Mouse (Mus musculus) midbrain, embryonic 13.5 days (tissue): ENCODE data around the gene Acad10. TPM values are rescaled to one million over a fixed set of nuclear protein-coding genes. Genes with fewer than 3 reads are reported as not detected.
"Not testable (repeated sequence)": the region's sequence is repeated elsewhere in the genome, so short reads cannot be mapped to it uniquely, and the experiment has no call there.

ENCODE experiments used
- ATAC-seq: fragments of 200-750 bp; cut with Nextera tagmentation; 2 replicates; pipeline ENCODE4 v1.8.0; 2017; ENCODE audit warnings: mild to moderate bottlenecking, moderate TSS enrichment, moderate library complexity
- H3K27ac ChIP-seq: fragments of 300-500 bp; sonication (generic); 2 replicates; pipeline ENCODE4 v1.5.1; 2015; ENCODE audit warnings: inconsistent platforms, mild to moderate bottlenecking, moderate library complexity
- H3K27me3 ChIP-seq: fragments of 300-500 bp; sonication (generic); 2 replicates; pipeline ENCODE4 v1.6.1; 2015; ENCODE audit warnings: mild to moderate bottlenecking, inconsistent platforms
- H3K36me3 ChIP-seq: fragments of 300-500 bp; sonication (generic); 2 replicates; pipeline ENCODE4 v1.6.1; 2015; ENCODE audit warnings: mild to moderate bottlenecking, inconsistent platforms
- H3K4me1 ChIP-seq: fragments of 300-500 bp; sonication (generic); replicated peaks from 2 replicates; pipeline ENCODE4 v1.6.1; 2015; ENCODE audit warnings: inconsistent platforms
- H3K4me2 ChIP-seq: fragments of 300-500 bp; sonication (generic); replicated peaks from 2 replicates; pipeline ENCODE4 v1.6.1; 2015; ENCODE audit warnings: moderate library complexity, mild to moderate bottlenecking, inconsistent platforms
- H3K4me3 ChIP-seq: fragments of 300-500 bp; sonication (generic); replicated peaks from 2 replicates; pipeline ENCODE4 v1.5.1; 2015; ENCODE audit warnings: mild to moderate bottlenecking, inconsistent platforms
- H3K9ac ChIP-seq: fragments of 300-500 bp; sonication (generic); replicated peaks from 2 replicates; pipeline ENCODE4 v1.6.1; 2015; ENCODE audit warnings: mild to moderate bottlenecking, inconsistent platforms
- H3K9me3 ChIP-seq: fragments of 300-500 bp; sonication (generic); 2 replicates; pipeline ENCODE4 v1.6.1; 2016; ENCODE audit warnings: mild to moderate bottlenecking, inconsistent platforms
- WGBS: fragments of 180-500 bp; shearing (Covaris S2); methylation state at CpG from one replicate; pipeline ENCODE4 v1.1.7; 2015; 5-methylcytosine and 5-hydroxymethylcytosine counted together
- polyA plus RNA-seq: library from polyadenylated mRNA; unstranded; fragments of >200 nt; fragmentation: Nextera tagmentation; extraction: Ambion mirVana; gene quantifications from 2 replicates; pipeline ENCODE4 v1.2.1, GENCODE M21; 2015

The Acad10 gene
- polyA plus RNA-seq, 1 experiment from 2014 or later: 2.3 TPM

DNA sequence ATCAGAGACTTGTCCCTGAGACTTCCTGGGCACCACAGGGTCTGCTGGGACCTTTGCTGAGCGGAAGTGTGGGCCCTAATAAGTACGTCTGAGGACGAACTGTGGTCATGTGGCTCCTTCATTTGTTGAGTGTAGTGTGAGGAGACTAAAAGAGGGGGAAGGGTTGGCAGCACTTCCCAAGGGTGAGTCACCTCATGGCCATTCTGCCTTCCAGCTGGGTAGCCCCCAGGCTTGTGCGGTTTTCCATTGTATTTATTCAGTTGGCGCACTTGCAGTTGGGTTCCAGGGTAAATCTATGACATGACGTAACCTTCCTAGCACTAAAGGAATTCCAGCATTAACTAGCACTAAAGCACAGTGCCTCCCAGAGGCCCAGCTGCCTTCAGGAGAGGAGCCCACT is 25.2 kb upstream of the Acad10 start:
- Histone ChIP-seq H3K4me2 (no peak overlapping the region), H3K4me1 (no peaks in the 10 kb centered on the region), H3K36me3 (peaks cover 70% of the 10 kb centered on the region), H3K9ac (no peak overlapping the region), H3K27me3 (no peaks in the 10 kb centered on the region), H3K9me3 (no peaks in the 10 kb centered on the region), H3K27ac (no peak overlapping the region), H3K4me3 (no peak overlapping the region)
- WGBS: 93% methylated on average over 6 of the region's 6 CpGs
- no peak for ATAC-seq

DNA sequence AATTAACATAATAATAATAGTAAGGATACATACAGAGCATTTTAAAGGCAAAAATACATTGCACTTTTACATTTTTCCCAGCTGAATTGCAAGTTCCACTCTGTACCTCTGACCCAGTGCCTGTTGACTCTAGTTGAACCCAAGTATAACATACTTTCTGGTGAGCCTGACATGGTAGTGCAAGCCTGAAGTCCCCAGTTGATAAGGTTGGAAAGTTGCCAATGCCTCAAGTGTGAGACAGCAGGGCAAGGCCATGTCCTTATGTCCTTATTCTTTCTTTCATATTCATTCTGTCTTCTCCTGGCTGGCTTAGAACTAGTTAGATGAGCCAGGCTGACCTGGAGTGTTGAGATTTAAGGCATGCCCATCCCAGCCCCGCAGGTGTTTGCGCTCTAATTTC is 21.9 kb upstream of the Acad10 start:
- no peaks in the 10 kb centered on the region for H3K9me3 ChIP-seq
- H3K4me1 ChIP-seq: no peaks in the 10 kb centered on the region
- H3K36me3 ChIP-seq: peaks cover 99% of the 10 kb centered on the region
- no peaks in the 10 kb centered on the region for H3K27me3 ChIP-seq
- no peak for ATAC-seq
- H3K4me2 ChIP-seq: no peak overlapping the region
- no peak overlapping the region for H3K27ac ChIP-seq
- 94% methylated on average over 2 of the region's 2 CpGs for WGBS
- H3K9ac ChIP-seq: no peak overlapping the region
- H3K4me3 ChIP-seq: no peak overlapping the region

DNA sequence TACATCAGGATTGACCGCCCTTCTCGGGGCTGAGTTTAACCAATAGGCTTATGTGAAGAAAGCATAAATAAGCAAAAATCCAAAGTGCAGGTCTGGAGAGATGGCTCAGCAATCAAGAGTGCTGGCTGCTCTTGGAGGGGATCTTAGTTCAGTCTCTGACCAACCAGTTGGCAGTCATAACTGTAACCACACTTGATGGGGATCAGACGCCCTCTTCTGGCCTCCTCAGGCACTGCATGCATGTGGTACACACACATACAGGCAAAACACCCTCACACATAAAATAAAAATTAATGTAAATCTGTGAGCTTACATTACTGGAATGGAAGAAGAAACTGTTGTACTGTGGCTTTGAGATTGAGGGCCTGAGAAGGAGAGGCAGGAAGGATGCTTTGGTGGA is 10.1 kb upstream of the Acad10 start:
- Histone ChIP-seq H3K4me3 (no peak overlapping the region), H3K4me2 (no peak overlapping the region), H3K27ac (no peak overlapping the region), H3K36me3 (peaks cover 84% of the 10 kb centered on the region), H3K9me3 (no peaks in the 10 kb centered on the region), H3K27me3 (no peaks in the 10 kb centered on the region), H3K4me1 (no peaks in the 10 kb centered on the region), H3K9ac (no peak overlapping the region)
- 79% methylated on average over 3 of the region's 3 CpGs for WGBS
- ATAC-seq: no peak

DNA sequence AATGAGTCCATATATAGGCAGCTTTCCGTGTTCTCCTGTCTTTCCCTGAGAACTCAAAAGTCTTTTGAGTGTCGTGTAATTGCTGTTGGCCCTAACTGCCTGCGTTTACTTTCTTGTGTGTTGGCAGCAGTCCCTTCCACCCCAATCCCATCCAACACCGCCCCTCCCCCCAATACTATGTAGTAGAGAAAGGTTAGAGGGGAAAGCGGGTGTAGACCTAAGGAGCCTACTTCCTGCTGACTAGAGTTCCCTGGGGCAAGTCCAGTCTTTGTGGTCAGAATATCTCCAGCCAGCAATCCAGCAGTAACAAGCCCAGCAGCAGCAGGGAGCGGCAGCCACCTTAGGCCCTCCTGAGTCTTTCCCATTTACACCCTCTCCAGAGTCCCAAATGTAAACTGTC is 8.1 kb upstream of the Acad10 start:
- Histone ChIP-seq H3K27ac (no peak overlapping the region), H3K4me3 (no peak overlapping the region), H3K9me3 (no peaks in the 10 kb centered on the region), H3K27me3 (no peaks in the 10 kb centered on the region), H3K4me1 (no peaks in the 10 kb centered on the region), H3K36me3 (peaks cover 83% of the 10 kb centered on the region), H3K4me2 (no peak overlapping the region), H3K9ac (no peak overlapping the region)
- WGBS: 85% methylated on average over 6 of the region's 6 CpGs
- no peak for ATAC-seq

DNA sequence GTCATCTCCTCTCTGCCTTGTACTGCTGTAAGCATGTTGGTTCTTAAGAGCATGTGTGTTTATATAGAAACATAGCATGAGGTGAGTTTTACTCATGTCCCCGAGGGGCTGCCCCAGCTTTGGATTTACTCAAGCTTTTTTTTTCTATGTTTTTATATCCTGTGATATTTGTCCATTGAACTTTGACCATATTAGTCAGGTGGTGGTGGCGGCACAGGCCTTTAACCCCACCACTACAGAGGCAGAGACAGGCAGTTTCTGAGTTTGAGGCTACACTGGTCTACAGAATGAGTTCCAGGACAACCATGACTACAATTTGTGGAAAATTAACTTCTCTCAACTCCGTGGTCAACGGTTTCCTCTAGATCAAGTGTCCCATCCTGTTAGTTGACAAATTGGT is 6.8 kb upstream of the Acad10 start:
- Histone ChIP-seq H3K36me3 (peaks cover 82% of the 10 kb centered on the region), H3K9ac (no peak overlapping the region), H3K9me3 (no peaks in the 10 kb centered on the region), H3K27me3 (no peaks in the 10 kb centered on the region), H3K4me2 (no peak overlapping the region), H3K27ac (no peak overlapping the region), H3K4me3 (no peak overlapping the region), H3K4me1 (peaks cover 6% of the 10 kb centered on the region)
- WGBS: 96% methylated on average over 4 of the region's 4 CpGs
- ATAC-seq: no peak

DNA sequence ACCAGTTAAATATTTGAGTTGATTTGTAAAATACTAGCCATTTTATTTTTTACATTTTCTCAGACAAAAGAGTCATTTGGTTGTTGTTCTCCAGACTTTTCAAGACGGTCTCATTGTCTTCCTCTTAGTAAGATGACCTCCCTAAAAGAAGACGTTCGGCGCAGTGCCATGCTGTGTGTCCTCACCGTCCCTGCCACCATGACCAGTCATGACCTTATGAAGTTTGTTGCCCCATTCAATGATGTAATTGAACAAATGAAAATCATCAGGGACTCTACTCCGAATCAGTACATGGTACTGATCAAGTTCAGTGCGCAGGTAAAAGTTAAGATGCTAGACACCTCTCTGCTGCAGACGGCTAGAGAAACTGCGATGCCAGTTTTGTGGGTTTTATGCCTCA is 4.7 kb upstream of the Acad10 start:
- Histone ChIP-seq H3K36me3 (peaks cover 64% of the 10 kb centered on the region), H3K4me2 (no peak overlapping the region), H3K27me3 (no peaks in the 10 kb centered on the region), H3K9ac (no peak overlapping the region), H3K4me1 (peaks cover 17% of the 10 kb centered on the region), H3K4me3 (no peak overlapping the region), H3K9me3 (no peaks in the 10 kb centered on the region), H3K27ac (no peak overlapping the region)
- WGBS: 97% methylated on average over 9 of the region's 9 CpGs
- ATAC-seq: no peak

DNA sequence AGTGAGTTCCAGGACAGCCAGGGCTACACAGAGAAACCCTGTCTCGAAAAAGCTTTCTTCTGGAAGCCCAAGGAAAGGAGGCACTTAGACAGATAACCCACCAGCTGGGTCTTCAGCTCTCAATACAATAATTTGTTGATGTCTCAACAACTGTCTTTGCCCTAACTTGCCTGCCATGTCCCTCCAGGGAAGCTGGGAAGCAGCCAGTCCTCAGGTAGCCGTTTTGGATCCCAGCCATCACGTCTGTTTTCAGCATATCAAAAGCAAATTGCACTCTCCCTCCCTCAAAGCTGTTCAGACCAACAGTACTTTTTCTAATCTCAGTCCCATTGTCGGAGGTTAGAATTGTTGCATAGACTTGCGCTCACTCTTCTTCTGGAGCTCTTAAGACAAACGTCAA is 3.8 kb upstream of the Acad10 start:
- no peak overlapping the region for H3K27ac ChIP-seq
- no peak overlapping the region for H3K4me2 ChIP-seq
- H3K4me1 ChIP-seq: peaks cover 22% of the 10 kb centered on the region
- H3K27me3 ChIP-seq: no peaks in the 10 kb centered on the region
- peaks cover 57% of the 10 kb centered on the region for H3K36me3 ChIP-seq
- H3K9me3 ChIP-seq: no peaks in the 10 kb centered on the region
- no peak overlapping the region for H3K4me3 ChIP-seq
- no peak overlapping the region for H3K9ac ChIP-seq
- 91% methylated on average over 6 of the region's 6 CpGs for WGBS
- ATAC-seq: no peak

DNA sequence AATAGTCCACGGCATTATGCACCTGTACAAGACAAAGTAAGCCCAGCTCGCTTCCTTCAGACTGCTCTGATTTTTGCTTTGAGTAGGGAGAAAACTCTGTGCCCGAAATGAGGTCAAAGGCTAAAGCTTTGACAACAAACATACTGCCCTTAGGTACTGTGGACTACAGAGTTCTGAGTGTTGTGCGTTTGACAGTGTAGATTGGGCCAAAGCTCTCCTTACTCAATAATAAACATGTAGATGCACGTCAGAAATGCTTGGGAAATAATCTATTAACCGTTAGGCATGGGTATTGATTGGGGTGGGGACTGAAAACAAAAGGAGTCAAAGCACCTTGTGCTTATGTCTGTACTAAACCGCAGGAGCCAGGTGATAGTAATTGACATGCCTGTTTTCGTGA is 3.1 kb upstream of the Acad10 start:
- Histone ChIP-seq H3K4me3 (no peak overlapping the region), H3K4me1 (peaks cover 22% of the 10 kb centered on the region), H3K36me3 (peaks cover 51% of the 10 kb centered on the region), H3K4me2 (no peak overlapping the region), H3K9ac (no peak overlapping the region), H3K27ac (no peak overlapping the region), H3K9me3 (no peaks in the 10 kb centered on the region), H3K27me3 (no peaks in the 10 kb centered on the region)
- WGBS: 91% methylated on average over 8 of the region's 8 CpGs
- ATAC-seq: no peak

DNA sequence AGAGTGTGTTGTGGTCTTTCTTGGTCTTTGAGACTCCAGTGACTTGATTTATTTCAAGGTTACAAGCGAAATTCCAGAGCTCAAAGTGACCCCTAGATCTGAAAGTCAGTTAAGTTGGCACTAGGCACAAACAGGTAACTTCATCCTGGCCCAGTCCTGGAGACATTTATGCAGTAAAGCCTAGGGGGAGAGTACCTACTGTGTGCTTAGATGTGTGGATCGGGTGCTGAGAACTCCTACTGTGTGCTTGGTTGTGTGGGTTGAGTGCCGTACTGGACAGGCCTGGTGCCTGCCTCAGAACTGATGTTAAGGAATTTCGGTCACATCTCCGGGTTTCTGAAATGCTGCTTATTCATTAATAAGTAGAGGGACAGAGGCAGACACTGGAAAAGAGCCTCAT is 1.2 kb upstream of the Acad10 start:
- ATAC-seq: no peak
- Histone ChIP-seq H3K4me1 (peaks cover 22% of the 10 kb centered on the region), H3K9ac (peak overlapping the region; percentile 96), H3K27me3 (no peaks in the 10 kb centered on the region), H3K9me3 (no peaks in the 10 kb centered on the region), H3K27ac (no peak overlapping the region), H3K4me3 (peak overlapping the region; percentile 96), H3K36me3 (peaks cover 37% of the 10 kb centered on the region), H3K4me2 (peak overlapping the region; percentile 71)
- 90% methylated on average over 5 of the region's 5 CpGs for WGBS

DNA sequence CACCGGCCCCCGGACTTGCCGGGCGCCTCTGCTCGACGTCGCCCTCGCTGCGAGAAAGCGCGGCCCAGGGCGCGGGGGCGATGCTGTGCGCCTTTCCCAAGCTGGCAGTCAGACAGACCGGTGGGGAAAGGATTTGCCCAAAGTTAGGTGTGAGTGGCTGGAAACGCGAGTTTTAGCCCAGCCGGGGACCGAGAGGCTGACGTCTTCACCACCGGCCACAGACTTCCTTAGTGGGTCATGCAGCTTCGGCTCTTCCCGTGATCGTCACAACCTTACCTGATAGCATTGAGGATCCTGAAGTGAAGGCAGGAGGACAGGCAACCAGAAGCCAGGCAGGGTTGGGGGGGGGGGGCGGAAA is 562 bp upstream of the Acad10 start:
- Histone ChIP-seq H3K36me3 (peaks cover 30% of the 10 kb centered on the region), H3K9me3 (no peaks in the 10 kb centered on the region), H3K9ac (peak overlapping the region; percentile 96), H3K4me1 (peaks cover 22% of the 10 kb centered on the region), H3K4me3 (peak overlapping the region; percentile 96), H3K4me2 (peak overlapping the region; percentile 71), H3K27ac (peak overlapping the region; percentile 74), H3K27me3 (no peaks in the 10 kb centered on the region)
- 1% methylated on average over 26 of the region's 26 CpGs for WGBS
- peak; percentile 69; the same call in 1 of the 2 replicates for ATAC-seq

DNA sequence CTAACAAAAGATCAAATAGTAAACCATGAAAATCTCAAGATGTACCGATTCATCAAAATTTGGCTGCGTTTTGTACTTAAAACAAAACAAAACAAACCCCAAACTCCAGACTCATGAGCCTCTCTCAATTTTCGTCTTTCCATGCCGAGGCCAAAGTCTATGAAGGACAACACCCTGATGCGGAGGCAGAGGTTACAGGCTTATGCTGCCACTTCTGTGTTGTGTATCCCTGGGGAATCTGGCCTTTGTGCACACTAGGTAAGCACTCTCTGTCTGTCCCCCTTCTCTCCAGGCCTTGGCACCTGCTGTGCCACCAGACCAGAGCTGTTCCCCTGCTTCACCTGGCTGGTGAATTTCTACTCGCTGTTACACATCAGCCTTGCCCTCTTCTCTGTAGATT is 2.7 kb downstream of the Acad10 start:
- WGBS: 89% methylated on average over 6 of the region's 6 CpGs
- peaks cover 22% of the 10 kb centered on the region for H3K4me1 ChIP-seq
- H3K4me2 ChIP-seq, H3K36me3 ChIP-seq, H3K9me3 ChIP-seq, H3K27ac ChIP-seq, ATAC-seq, H3K27me3 ChIP-seq, H3K9ac ChIP-seq, H3K4me3 ChIP-seq: not testable (repeated sequence)

DNA sequence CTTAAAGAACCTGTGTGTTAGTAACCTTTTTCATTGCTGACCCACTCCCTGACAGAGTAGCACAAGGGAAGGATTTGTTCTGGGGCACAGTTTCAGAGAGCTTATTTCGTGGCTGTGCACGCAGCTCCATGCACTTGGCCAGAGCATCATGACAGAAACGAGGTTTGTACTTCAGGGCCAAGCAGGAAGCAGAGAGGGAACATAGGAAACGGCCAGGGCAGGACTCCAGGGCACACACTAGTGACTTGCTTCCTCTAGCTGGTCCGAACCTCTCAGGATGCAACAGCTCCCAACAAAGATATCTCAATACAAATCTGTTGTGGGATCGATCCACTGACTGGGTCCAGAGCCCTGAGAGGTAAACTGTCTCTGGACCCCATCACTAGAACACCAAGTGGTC is 3.4 kb downstream of the Acad10 start:
- not testable (repeated sequence) for H3K4me2 ChIP-seq, ATAC-seq, H3K36me3 ChIP-seq, H3K27ac ChIP-seq, H3K27me3 ChIP-seq, H3K9ac ChIP-seq, H3K9me3 ChIP-seq, H3K4me3 ChIP-seq
- 81% methylated on average over 6 of the region's 6 CpGs for WGBS
- peaks cover 14% of the 10 kb centered on the region for H3K4me1 ChIP-seq

DNA sequence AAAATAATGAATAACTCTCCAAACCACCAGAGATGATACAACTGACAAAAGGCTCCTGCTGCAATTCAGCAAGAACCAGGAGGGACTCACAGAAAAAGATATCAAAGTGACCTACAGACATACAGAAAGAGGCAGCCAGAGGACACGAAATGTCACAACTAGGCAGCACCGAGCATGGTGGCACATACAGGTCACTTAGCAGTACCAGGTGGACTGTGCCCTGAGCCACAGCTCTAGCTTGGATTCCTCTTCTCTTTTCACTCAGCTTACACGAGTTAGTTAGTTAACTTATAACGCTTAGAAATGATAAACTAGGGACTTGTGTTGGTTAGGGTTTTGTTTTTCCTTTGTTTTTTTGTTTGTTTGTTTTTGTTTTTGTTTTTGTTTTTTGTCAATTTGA is 5.8 kb downstream of the Acad10 start:
- Histone ChIP-seq H3K4me1 (0 out of 2 replicates have a peak, but pooled peaks cover 1% of the 10 kb centered on the region), H3K9ac (no peak overlapping the region), H3K27ac (no peak overlapping the region), H3K27me3 (no peaks in the 10 kb centered on the region), H3K36me3 (no peaks in the 10 kb centered on the region), H3K4me2 (no peak overlapping the region), H3K4me3 (no peak overlapping the region), H3K9me3 (no peaks in the 10 kb centered on the region)
- WGBS: 85% methylated on average over 4 of the region's 4 CpGs
- no peak for ATAC-seq
